Mouse (Mus musculus): ENCODE results near the gene Il10rb.

- TF ChIP-seq CTCF (IDR thresholded peaks at IDR 0.05; ENCODE audit: low read depth, low read length) (no peak), TAL1 (conservative IDR thresholded peaks at IDR 0.05; ENCODE audit: low read depth, low read length) (no peak), GATA1 (IDR thresholded peaks at IDR 0.05; ENCODE audit: borderline replicate concordance, low read length) (no peak), POLR2AphosphoS5 (IDR thresholded peaks at IDR 0.05; ENCODE audit: insufficient replicate concordance, low read depth, low read length) (no peak)
Observed at GRCm38 (mm10) chr16:91455868-91456267, 49.9 kb downstream of the Il10rb start.

Data from G1E (cell line).